Mouse (Mus musculus) embryonic facial prominence, embryonic 15.5 days (tissue): ENCODE measurements at regions not wholly inside any gene's neighbourhood (a gene's known extent, or its start where the extent isn't known, plus 50 kb on each side); places are given as distances from the start of the nearest gene placed in this dataset.

Source experiments
- ATAC-seq: fragments of 200-750 bp; cut with Nextera tagmentation; 2 replicates; pipeline ENCODE4 v1.8.0; 2017; ENCODE audit warnings: low read depth, moderate TSS enrichment; ENCODE audit not compliant: insufficient number of reproducible peaks, low FRiP score, low TSS enrichment
- H3K27ac ChIP-seq: fragments of 300-500 bp; sonication (generic); replicated peaks from 2 replicates; pipeline ENCODE4 v1.5.1; 2015; ENCODE audit warnings: mild to moderate bottlenecking, inconsistent platforms
- H3K27me3 ChIP-seq: fragments of 300-500 bp; sonication (generic); 2 replicates; pipeline ENCODE4 v1.6.1; 2015; ENCODE audit warnings: inconsistent platforms
- H3K36me3 ChIP-seq: fragments of 300-500 bp; sonication (generic); 2 replicates; pipeline ENCODE4 v1.6.1; 2015; ENCODE audit warnings: mild to moderate bottlenecking, inconsistent platforms
- H3K4me1 ChIP-seq: fragments of 300-500 bp; sonication (generic); 2 replicates; pipeline ENCODE4 v1.6.1; 2015; ENCODE audit warnings: inconsistent platforms
- H3K4me2 ChIP-seq: fragments of 300-500 bp; sonication (generic); replicated peaks from 2 replicates; pipeline ENCODE4 v1.6.1; 2015; ENCODE audit warnings: mild to moderate bottlenecking, inconsistent platforms
- H3K4me3 ChIP-seq: fragments of 300-500 bp; sonication (generic); replicated peaks from 2 replicates; pipeline ENCODE4 v1.5.1; 2015; ENCODE audit warnings: mild to moderate bottlenecking, inconsistent platforms
- H3K9ac ChIP-seq: fragments of 300-500 bp; sonication (generic); 2 replicates; pipeline ENCODE4 v1.6.1; 2015; ENCODE audit warnings: inconsistent platforms
- H3K9me3 ChIP-seq: fragments of 300-500 bp; sonication (generic); replicated peaks from 2 replicates; pipeline ENCODE4 v1.6.1; 2016; ENCODE audit warnings: inconsistent platforms
- WGBS: fragments of 180-500 bp; shearing (Covaris S2); methylation state at CpG from one replicate; pipeline ENCODE4 v1.1.7; 2015; 5-methylcytosine and 5-hydroxymethylcytosine counted together

GRCm38 (mm10) chr13:89412768-89413487, 126.7 kb upstream of the Hapln1 start:
- 63% methylated on average over 1 of the region's 1 CpGs for WGBS
- no peak for ATAC-seq
- Histone ChIP-seq H3K9me3 (no peaks in the 10 kb centered on the region), H3K4me3 (no peak overlapping the region), H3K4me1 (no peaks in the 10 kb centered on the region), H3K9ac (no peak overlapping the region), H3K36me3 (no peaks in the 10 kb centered on the region), H3K4me2 (no peak overlapping the region), H3K27me3 (no peaks in the 10 kb centered on the region), H3K27ac (no peak overlapping the region)

GRCm38 (mm10) chr13:89418804-89419203, 120.8 kb upstream of the Hapln1 start:
- no peak overlapping the region for H3K4me3 ChIP-seq
- ATAC-seq: no peak
- H3K27me3 ChIP-seq: no peaks in the 10 kb centered on the region
- no peaks in the 10 kb centered on the region for H3K9me3 ChIP-seq
- H3K9ac ChIP-seq: no peak overlapping the region
- H3K4me1 ChIP-seq: no peaks in the 10 kb centered on the region
- H3K27ac ChIP-seq: no peak overlapping the region
- no peaks in the 10 kb centered on the region for H3K36me3 ChIP-seq
- 79% methylated on average over 3 of the region's 3 CpGs for WGBS
- H3K4me2 ChIP-seq: no peak overlapping the region

- H3K27me3 ChIP-seq: no peaks in the 10 kb centered on the region
- H3K4me1 ChIP-seq: no peaks in the 10 kb centered on the region
- ATAC-seq: no peak
- no peak overlapping the region for H3K9ac ChIP-seq
- H3K27ac ChIP-seq: no peak overlapping the region
- H3K36me3 ChIP-seq: no peaks in the 10 kb centered on the region
- no peaks in the 10 kb centered on the region for H3K9me3 ChIP-seq
- H3K4me3 ChIP-seq: no peak overlapping the region
- no peak overlapping the region for H3K4me2 ChIP-seq
Measured at GRCm38 (mm10) chr13:89421833-89422232, 117.8 kb upstream of the Hapln1 start.

- Histone ChIP-seq H3K27ac (no peak overlapping the region), H3K4me3 (no peak overlapping the region), H3K27me3 (no peaks in the 10 kb centered on the region), H3K9ac (no peak overlapping the region), H3K4me2 (no peak overlapping the region), H3K4me1 (no peaks in the 10 kb centered on the region), H3K36me3 (no peaks in the 10 kb centered on the region), H3K9me3 (no peaks in the 10 kb centered on the region)
- no peak for ATAC-seq
Measured at GRCm38 (mm10) chr13:89423491-89423890, 116.1 kb upstream of the Hapln1 start.

GRCm38 (mm10) chr13:89428272-89429071, 111.1 kb upstream of the Hapln1 start:
- ATAC-seq: no peak
- Histone ChIP-seq H3K9ac (no peak overlapping the region), H3K4me2 (no peak overlapping the region), H3K27ac (0 out of 2 replicates have a peak overlapping the region, but pooled peaks have one; percentile 4), H3K4me1 (no peaks in the 10 kb centered on the region), H3K9me3 (no peaks in the 10 kb centered on the region), H3K4me3 (no peak overlapping the region), H3K36me3 (no peaks in the 10 kb centered on the region), H3K27me3 (no peaks in the 10 kb centered on the region)
- WGBS: 35% methylated on average over 12 of the region's 12 CpGs

GRCm38 (mm10) chr13:89444847-89445246, 94.7 kb upstream of the Hapln1 start:
- Histone ChIP-seq H3K4me2 (no peak overlapping the region), H3K4me1 (no peaks in the 10 kb centered on the region), H3K4me3 (no peak overlapping the region), H3K27ac (no peak overlapping the region), H3K36me3 (no peaks in the 10 kb centered on the region), H3K27me3 (no peaks in the 10 kb centered on the region), H3K9ac (no peak overlapping the region), H3K9me3 (no peaks in the 10 kb centered on the region)
- no peak for ATAC-seq
- WGBS: 64% methylated on average over 1 of the region's 1 CpGs

GRCm38 (mm10) chr13:89453819-89454218, 85.8 kb upstream of the Hapln1 start:
- Histone ChIP-seq H3K36me3 (no peaks in the 10 kb centered on the region), H3K4me1 (no peaks in the 10 kb centered on the region), H3K9ac (no peak overlapping the region), H3K27ac (no peak overlapping the region), H3K4me3 (no peak overlapping the region), H3K27me3 (no peaks in the 10 kb centered on the region), H3K4me2 (no peak overlapping the region), H3K9me3 (no peaks in the 10 kb centered on the region)
- ATAC-seq: no peak
- 87% methylated on average over 1 of the region's 1 CpGs for WGBS

- Histone ChIP-seq H3K9me3 (no peaks in the 10 kb centered on the region), H3K27me3 (no peaks in the 10 kb centered on the region), H3K4me3 (no peak overlapping the region), H3K27ac (no peak overlapping the region), H3K36me3 (no peaks in the 10 kb centered on the region), H3K9ac (no peak overlapping the region), H3K4me1 (no peaks in the 10 kb centered on the region), H3K4me2 (no peak overlapping the region)
- 79% methylated on average over 2 of the region's 2 CpGs for WGBS
- ATAC-seq: no peak
Measured at GRCm38 (mm10) chr13:89454249-89455018, 85.2 kb upstream of the Hapln1 start.

- 60% methylated on average over 4 of the region's 4 CpGs for WGBS
- no peak for ATAC-seq
- H3K27ac ChIP-seq: no peak overlapping the region
- H3K4me3 ChIP-seq: no peak overlapping the region
- H3K4me1 ChIP-seq: no peaks in the 10 kb centered on the region
- H3K36me3 ChIP-seq: no peaks in the 10 kb centered on the region
- H3K9ac ChIP-seq: no peak overlapping the region
- H3K27me3 ChIP-seq: no peaks in the 10 kb centered on the region
- no peak overlapping the region for H3K4me2 ChIP-seq
- H3K9me3 ChIP-seq: no peaks in the 10 kb centered on the region
Measured at GRCm38 (mm10) chr13:89463746-89464145, 75.8 kb upstream of the Hapln1 start.
